Mouse (Mus musculus) c-Kit-positive CD71-negative TER-119-negative erythroid progenitor cells, embryonic 14.5 days (primary cell): Measurements from ENCODE around the gene Ccdc134.
"Not testable (repeated sequence)": the region's sequence is repeated elsewhere in the genome, so short reads cannot be mapped to it uniquely, and the experiment has no call there.

ENCODE experiments used
- DNase-seq: peaks from one replicate; pipeline ENCODE4 v3.0.0-alpha.2; 2013; ENCODE audit warnings: low read depth

Gene Ccdc134

DNA sequence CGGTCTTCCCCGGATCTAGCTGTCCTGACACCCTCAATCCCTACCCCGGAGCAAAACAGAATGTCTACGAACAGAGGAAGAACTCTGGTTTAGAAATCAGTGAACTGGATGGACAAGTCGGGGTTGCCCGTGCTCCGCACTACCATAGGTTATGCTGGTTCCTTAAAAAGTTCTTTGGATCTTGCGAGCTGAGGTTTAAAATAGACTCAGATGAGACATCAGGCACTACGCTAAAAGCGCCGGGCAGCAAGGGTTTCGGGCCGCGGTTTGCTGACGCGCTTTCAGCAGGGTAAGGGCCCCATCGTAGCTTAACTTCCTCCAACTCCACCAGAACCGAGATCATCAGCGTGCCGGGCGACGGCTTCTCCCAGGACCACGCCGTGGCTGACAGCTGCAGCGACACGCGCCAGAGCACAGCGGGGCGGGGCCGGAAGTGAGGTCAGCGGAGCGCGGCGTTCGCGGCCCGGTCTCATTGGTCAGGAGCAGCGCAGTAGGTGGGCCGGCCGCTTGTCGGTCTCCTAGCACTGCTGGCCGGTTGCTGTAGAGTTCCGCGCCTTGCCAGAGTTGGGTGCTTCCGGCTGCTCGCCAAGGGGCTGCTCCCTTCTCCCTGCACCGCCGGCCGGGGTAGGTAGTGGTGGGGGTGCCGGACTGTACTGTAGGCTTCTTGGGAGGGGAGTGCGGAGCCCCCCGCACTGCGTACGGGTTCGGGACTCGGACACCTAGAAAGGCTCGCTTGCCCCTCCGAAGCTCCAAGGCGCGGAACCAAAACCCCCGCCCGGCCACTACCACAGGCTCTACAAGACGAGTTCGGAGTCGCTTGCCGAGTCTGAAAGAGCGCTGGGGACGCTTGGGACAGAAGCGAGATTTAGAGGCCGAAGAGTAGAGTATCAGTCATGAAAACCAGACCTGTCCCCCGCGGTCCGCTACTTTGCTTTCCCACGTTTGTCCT is at the start of gene Ccdc134:
Gene Ccdc134 (plus strand): TSS at position 497 of the 949 bp plus-strand sequence.
- DNase-seq: peak; percentile 88

DNA sequence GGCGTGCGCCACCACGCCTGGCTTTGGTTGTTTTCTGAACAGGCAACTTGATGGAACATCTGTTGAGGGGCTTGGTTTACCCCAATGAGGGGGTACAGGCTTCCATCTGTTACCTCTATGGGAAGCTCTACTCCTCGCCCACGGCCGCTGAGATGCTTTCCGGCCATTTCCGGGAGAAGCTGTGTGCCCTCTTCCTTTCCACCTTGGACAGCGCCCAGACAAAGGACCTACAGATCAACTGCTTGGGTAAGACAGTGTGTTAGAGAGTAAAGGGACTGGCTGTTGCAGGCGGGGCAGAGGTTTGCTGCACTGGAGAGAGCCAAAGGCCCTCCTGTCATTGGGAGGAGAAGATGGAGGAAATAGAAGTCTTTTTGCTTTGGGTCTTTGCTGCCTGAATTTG is 47.8 kb upstream of the Ccdc134 start:
- DNase-seq: no peak

DNA sequence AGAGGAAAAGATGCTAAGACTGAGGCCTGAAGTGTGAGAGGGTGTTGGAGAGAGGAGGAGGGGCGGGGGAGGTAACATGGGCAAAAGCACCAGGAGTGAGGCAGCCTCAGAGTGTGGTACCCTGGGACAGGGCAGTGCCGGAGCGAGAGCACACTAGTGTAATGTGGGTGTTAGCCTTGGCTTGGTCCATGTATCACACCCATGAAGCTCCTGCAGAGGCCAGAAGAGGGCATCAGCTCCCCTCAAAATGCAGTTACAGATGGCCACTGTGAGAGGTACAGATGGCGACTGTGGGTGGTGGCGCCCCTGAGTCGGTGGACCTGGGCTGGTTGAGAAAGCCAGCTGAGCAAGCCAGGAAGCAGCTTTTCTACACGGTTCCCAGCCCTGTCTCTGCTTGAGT is 46.6 kb upstream of the Ccdc134 start:
- no peak for DNase-seq

DNA sequence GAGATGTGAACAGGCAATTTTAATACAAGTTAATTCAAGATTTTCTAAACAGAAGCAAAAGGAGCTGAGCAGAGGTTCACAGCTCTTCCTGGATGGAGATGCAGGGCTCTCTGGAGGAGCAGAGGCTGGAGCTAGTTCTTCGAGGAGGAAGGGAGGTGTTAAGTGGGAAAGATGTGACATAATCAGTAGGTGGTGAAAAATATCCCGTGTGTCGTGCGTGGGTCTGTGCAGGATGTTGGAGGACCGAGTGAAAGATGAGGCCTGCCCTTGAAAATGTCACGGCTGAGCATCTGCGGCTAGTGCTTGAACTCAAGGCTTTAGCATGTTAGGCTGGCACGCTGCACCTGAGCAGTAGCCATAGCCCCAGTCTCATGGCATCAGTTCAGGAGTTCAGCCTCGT is 42.1 kb upstream of the Ccdc134 start:
- DNase-seq: no peak

DNA sequence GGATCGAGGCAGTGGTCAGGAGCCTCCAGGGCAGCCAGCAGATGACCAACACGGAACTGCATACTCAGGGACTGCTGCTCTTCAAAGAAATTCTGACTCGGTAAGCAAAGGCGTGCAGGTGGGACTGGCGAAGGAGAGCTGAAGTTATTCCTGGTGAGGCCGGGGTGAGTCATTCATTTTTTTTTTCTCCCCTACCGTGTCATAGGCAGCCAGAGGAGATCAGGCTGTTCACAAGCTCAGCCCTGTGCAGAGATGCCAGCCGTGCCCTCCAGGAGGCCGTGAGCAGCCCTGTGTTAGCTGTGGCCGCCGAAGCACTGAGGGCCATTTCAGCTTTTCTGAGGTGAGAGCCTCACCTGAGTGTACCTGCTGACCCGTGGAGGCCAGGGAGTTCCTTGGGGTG is 41.6 kb upstream of the Ccdc134 start:
- no peak for DNase-seq

DNA sequence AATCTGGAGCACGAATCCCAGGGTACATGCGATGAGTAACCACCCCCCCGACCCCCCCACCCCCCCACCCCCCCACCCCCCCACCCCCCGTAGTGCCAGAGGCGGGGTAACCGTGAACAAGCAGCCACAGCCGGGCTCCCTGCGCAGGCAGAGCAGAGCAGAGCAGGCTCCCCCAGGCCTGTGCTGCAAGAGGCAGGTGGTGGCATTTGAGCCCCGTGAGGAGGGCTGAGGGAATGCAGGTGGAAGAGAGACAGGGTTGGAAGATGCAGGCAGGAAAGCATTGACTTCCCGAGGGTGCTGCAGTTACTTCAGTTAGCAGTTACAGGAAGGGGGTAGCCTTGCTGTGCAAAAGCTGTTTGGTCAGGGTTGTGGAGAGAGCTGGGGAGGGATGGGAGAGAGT is 40.5 kb upstream of the Ccdc134 start:
- no peak for DNase-seq

DNA sequence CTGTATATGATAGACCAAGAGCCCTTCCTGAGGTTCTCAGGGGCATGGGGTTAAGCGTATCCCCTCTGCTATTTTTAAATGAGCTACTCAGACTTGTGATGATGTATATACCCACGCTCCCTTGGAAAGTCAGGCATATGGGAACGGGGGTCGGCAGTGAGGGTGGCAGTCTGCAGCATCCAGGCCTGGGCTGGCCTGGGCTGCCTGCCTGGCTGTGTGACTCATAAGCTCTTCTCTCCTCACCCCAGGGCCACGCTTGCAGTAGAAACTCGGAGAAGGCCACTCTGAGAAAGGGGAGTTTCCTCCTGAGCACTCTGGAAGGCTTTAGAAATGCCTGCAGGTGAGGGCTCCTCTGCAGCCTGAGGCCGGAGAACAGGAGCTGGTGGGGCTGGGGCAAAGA is 36.7 kb upstream of the Ccdc134 start:
- no peak for DNase-seq

DNA sequence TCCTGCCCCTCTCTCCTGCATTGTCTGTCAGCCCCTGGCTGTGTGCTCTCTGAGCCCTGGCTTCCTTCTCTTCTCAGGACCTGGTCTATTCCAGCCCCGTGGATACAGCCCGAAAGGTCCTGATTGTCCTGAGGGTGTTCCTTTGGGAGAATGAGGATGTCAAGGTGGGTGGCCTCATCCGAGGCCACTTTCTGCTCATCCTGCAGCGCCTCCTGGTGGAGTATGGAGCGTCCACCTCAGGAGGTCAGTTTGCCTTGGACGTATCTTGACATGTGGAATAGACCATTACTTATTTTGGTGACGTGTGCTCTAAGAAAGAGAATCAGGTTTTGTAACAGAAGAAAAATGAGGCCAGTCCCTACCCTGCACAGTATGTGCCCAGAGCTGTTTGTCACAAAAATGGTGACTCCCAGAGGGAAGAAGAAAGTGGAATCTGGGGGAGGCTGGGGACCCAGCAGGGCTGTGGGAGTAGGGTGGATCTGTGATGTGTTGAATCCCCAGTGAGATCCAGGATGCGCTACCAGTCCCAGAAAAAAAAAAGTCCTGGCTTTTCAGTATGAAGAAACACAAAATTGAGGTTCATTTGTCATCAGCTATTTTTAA is 20.7 kb upstream of the Ccdc134 start:
- DNase-seq: peak; percentile 48

DNA sequence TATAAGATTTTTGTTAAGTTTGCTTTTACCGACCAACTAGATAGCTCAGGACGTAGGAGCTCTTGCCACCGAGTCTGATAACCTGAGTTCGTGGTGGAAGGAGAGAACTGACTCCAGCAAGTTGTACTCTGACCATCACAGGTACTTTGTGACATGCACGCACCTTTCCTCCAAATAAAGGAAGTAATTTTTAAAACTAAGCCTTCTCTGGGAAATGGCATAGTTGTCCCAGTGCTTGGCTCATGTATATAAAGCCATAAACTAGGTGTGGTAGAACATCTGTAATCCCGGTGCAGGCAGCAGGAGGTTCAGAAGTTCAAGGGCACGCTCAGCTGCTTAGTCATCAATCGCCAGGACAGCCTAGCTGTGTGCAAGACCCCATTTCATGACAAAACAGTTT is 7.2 kb upstream of the Ccdc134 start:
- no peak for DNase-seq

DNA sequence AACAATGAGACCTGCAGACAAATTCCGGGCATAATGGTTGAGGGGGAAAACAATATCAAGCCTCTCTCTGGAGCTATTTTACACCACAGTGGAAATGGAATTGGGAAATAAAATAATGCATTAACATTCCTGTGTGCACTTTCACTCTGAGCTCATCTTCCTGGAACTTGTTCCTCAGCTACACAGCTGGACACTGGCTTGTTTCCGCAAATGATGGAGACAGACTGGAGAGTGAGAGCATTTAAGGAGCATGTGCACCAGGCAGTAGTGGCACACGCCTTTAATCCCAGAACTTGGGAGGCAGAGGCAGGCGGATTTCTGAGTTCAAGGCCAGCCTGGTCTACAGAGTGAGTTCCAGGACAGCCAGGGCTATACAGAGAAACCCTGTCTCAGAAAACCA is 1.0 kb upstream of the Ccdc134 start:
- DNase-seq: not testable (repeated sequence)

DNA sequence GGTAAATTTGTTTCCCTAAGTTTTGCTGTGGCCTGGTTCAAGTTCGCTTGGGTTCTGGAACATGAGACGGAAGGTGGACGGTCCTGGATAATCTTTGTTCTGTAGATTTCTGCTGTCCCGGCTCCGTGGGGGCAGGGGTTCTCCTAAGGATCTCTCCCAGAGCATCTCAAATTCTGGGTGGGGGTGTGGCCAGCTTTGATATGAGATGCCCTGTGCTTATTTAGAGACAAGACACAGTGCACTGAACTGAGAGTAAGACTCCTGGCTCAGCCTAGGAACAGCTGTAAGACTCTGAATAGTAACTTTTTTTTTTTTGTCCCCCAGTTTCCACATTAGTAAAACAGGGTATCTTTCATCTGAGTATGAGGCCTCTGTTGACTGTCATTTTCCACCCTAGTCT is 676 bp downstream of the Ccdc134 start:
- no peak for DNase-seq

DNA sequence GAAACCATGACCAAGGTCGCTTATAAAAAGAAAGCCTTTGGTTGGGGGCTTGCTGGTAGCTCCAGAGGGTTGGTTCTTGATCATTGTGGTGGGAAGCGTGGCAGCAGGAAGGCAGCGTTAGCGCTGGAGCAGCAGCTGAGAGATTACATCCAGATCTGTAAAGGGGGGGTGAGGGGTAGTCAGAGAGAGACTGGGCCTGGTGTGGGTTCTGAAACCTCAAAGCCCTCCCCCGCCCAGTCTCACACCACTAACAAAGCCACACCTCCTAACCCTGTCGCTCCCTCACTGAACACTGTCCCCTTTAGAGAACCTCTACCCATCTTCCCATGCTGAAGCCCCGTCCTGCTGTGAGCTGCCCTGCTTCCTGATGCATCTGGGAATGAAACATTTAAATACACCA is 2.9 kb downstream of the Ccdc134 start:
- DNase-seq: no peak

DNA sequence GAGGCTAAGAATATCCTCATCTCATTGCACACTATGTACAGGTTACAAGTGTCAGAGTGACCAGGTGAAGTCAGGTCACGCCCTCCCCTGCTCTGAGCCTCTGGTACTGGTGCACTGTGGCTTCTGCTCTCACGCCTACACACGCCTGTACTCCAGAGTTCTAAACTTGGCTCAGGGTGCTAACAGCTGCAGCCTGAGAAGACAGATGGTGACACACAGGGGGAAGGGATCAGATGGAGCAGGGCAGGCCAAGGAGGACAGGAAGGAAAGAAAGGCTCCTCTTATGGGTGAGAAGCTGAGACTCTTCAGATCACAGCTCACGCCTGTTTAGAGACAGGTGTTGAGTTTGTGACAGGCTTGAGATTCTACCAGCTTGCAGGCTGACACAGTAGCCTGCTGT is 7.7 kb downstream of the Ccdc134 start:
- DNase-seq: no peak

DNA sequence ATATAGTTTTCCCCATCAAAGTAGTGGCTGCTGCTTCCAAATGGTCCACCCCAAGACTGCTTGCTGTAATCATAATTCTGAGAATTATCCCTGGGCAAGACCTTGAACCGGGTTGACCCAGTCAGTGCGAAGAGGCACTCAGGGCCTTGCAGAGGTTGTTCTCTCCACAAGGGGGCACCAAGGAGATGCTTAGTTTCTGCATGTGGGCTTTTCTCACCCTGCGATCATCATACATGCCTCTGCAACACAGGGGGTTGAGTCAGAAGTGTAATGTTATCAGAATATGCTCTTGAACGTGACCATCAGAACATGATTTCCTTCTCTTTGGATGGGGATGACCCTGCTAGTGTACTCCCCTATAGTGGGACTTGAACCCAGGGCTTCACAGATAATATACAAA is 10.8 kb downstream of the Ccdc134 start:
- DNase-seq: no peak

DNA sequence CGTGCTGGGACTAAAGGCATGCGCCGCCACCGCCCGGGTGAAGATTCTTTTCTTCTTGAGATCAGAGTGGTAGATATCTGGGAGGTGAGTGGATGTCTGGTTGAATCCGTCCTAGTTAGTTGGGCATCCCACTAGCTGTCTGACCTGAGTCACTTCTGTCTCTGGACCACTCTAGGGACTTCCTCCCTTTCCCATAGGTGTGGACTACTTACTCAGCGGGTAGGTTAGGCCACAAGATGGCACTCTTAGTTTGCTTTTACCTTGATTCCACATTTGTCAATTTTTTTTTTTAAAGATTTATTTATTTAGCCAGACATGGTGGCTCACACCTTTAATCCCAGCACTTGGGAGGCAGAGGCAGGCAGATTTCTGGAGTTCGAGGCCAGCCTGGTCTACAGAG is 11.5 kb downstream of the Ccdc134 start:
- DNase-seq: no peak

DNA sequence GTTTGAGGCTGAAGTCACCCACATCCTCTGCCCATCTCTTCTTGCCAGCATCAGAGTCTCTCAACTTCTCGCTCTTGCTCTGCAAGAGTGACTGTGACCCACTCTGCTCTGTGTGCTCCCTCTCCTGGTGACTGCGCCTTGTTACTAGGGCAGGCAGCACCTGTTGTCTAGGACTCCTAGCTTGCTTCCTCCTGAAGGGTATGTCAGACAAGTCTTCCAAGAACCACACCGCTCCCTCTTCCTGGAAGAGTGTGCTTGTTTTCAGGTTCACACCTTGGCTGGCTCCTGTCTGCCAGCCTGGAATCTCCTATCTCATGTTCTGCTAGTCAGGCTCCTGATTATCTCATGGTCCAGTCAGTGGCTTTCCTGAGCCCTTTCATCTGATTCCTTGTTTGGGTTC is 12.6 kb downstream of the Ccdc134 start:
- no peak for DNase-seq

DNA sequence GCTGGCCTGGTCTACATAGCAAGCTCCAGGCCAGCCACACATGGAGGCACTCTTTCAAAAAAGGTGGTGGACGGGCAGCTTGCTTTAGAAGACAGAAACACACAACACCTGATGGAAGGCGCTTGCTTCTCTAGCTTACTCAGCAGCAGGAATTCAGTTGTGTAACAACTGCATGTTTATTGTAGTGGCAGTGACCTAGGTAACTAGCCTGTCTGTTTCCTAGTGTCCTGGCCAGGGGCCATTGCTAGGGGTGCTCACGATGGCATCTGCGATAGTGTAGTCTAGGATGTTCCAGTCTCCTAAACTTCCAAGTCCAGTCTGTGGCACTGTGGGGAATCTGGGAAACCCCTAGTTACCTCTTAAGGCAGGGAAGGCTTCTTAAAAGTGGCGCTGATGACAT is 16.4 kb downstream of the Ccdc134 start:
- no peak for DNase-seq

DNA sequence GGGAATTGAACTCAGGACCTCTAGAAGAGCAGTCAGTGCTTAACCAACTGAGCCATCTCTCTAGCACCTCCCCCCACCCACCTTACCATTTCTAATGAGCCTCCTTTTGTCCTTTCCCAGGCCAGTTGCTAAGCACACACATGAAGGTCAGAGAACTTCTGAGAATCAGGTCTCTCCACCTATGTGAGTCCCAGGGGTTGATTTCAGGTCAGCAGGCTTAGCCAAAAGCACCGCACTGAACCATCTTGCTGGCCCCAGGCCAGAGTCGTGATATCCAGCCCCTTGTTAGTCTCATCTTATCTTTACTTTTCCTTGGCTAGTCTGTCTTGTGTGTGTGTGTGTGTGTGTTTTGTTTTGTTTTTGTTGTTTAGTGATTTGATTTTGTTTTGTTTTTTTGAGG is 17.7 kb downstream of the Ccdc134 start:
- no peak for DNase-seq

DNA sequence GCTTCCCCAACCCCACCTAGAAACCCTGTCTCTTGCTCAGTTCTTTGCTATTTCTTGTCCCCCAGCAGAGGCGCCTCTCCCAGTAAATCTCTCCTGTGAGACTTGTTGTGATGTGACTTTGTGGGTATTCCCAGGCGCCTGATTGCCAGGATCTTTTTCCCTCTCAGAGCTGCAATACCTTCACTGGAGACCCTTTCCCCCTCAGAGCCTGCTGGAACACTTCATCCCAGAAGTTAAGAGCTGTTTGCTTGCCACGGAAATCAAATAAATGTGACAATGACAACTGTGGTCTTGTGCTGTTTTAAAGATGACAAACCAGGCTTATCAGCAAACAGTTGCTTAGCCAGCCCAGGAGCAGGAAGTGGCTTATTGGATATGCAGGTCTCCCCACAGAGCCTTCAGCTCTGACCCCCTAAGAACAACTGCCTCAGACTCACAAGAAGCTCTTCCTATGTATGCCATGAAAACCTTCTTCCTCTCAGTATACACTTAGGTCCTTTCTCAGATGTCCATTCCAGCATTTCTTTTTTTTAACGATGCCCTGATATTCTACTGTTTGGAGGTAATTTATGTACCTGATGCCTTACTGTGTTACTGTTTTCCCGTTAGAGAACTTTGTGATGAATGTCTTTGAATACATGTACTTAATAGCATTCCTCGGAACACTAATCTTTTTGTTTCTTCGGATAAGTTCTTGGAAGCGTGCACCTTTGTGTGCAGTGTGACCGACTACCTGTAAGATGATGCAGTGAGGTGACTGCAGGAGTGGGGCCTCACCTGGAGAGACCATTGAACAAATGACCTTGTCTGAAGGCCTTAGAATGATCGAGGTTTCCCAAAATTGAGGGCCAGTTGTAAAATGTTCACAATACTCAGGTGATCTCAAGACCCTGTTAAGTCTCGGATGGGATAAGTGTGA is 18.4 kb downstream of the Ccdc134 start:
- DNase-seq: no peak

DNA sequence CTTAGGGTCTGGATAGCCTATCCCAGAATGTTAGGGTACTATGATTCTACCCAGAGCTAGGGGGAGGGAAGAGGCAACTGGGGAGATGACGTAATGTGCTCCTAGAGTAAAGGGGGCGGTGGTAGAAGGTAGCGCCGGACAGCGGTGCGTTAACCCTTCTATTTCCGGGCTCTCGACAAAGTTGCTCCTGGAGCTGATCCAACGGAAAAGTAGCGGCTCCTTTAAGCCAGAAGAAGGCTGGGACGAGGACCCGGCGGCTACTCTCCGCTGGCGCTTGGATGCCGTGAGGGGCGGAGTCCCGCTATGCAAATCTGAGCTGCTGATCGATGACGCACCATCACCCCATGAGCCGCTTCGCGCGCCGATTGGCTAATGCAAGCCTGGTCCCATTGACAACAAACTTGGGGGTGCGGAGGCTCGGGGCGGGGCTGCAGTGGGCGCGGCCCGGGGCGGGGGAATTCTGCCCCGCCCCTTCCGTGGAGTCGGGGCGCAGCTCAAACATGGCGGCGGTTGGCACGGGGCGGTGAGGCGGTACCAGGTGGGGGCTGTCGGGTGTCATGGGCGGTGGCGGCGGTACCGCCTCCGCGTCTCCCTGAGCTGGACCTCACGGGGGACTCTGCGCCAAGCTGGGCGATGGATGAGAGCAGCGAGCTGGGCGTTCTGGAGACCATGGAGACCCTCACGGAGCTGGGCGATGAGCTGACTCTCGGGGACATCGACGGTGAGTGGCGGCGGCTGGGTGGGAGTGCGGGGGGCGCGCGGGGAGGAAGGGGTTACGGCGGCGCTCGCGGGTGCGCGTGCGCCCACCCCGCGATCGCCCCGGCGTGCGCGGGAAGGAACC is 19.3 kb downstream of the Ccdc134 start, which contains the start of gene Srebf2:
Gene Srebf2 (plus strand): TSS at position 412 of the 841 bp plus-strand sequence.
- DNase-seq: peak; percentile 99

DNA sequence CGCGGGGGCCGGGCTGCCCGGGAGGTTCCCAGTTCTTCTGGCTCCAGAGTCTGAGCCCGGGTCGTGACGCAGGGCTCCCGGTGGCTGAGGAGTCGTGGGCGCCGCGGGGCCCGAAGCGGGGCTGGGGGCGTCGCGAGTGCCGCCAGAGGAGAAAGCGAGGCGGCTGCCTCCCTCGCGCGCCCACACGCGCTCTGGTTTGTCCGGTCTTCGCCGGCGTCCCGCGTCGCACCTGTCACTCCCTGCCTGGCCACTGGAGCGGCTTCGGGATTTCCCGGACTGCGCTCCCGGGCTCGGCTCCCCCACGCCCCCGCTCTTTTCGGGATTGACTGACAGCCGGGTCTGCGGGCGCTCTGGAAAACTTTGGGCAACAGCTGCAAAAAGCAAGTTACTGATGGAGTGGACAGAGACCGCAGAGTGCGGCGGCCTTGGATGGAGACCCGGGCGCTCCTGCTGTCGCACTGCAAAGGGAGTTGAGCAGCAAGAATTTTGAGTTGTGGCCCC is 19.9 kb downstream of the Ccdc134 start:
- no peak for DNase-seq
